Mouse (Mus musculus): ENCODE measurements around the gene Trap1.

DNA sequence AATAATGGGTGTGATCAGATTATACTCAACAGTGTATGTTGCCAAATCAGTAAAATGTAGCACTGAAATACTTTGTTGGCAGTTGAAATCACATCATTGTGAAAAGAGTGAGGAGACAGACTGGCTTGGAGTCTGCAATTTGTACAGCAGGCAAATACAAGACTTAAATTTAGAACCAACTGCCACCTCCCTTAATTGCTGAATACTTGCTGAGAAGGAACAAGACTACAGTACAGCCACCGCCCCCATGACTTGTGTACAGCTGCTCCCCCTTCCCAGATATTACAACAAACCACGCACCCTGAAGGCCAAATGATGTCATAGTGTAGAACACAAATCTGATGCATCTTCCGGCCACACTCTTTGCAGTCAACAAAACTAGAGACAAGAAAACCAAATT lies 18.5 kb upstream of the Trap1 start:
- no peak for TF ChIP-seq POLR2A (IDR thresholded peaks at IDR 0.05; ENCODE audit: extremely low read depth, insufficient read depth, low read length)
- TF ChIP-seq CTCF (IDR thresholded peaks at IDR 0.05; ENCODE audit: extremely low read depth, insufficient read depth, low read length), result no peak

Data from cortical plate, adult 2 months (tissue).